Mouse (Mus musculus) kidney, embryonic 14.5 days (tissue): ENCODE data around the gene Mdh2. TPM values are rescaled to one million over a fixed set of nuclear protein-coding genes. Genes with fewer than 3 reads are reported as not detected.
A peak's percentile ranks its signal among the peaks of the same experiment; 100 is the strongest.

ENCODE experiments used
- ATAC-seq: fragments of 200-750 bp; cut with Nextera tagmentation; 2 replicates; pipeline ENCODE4 v1.8.0; 2017; ENCODE audit warnings: moderate number of reproducible peaks, mild to moderate bottlenecking, moderate TSS enrichment, moderate library complexity; ENCODE audit not compliant: low FRiP score, low TSS enrichment
- H3K27ac ChIP-seq: fragments of 300-500 bp; sonication (generic); 2 replicates; pipeline ENCODE4 v1.5.1; 2014; ENCODE audit warnings: low read depth, mild to moderate bottlenecking, low read length, moderate library complexity, mixed read lengths
- H3K27me3 ChIP-seq: fragments of 300-500 bp; sonication (generic); 2 replicates; pipeline ENCODE4 v1.6.1; 2014; ENCODE audit warnings: mild to moderate bottlenecking, low read length; ENCODE audit not compliant: control insufficient read depth, insufficient read depth
- H3K36me3 ChIP-seq: fragments of 300-500 bp; sonication (generic); 2 replicates; pipeline ENCODE4 v1.6.1; 2014; ENCODE audit warnings: low read length, mixed read lengths; ENCODE audit not compliant: control insufficient read depth, insufficient read depth
- H3K4me1 ChIP-seq: fragments of 300-500 bp; sonication (generic); 2 replicates; pipeline ENCODE4 v1.6.1; 2014; ENCODE audit warnings: low read length, mixed read lengths; ENCODE audit not compliant: control insufficient read depth, insufficient read depth
- H3K4me2 ChIP-seq: fragments of 300-500 bp; sonication (generic); replicated peaks from 2 replicates; pipeline ENCODE4 v1.6.1; 2014; ENCODE audit warnings: low read depth, mild to moderate bottlenecking, low read length
- H3K4me3 ChIP-seq: fragments of 300-500 bp; sonication (generic); 2 replicates; pipeline ENCODE4 v1.5.1; 2014; ENCODE audit warnings: mild to moderate bottlenecking, low read length
- H3K9ac ChIP-seq: fragments of 300-500 bp; sonication (generic); 2 replicates; pipeline ENCODE4 v1.6.1; 2014; ENCODE audit warnings: low read depth, mild to moderate bottlenecking, low read length, moderate library complexity
- H3K9me3 ChIP-seq: fragments of 300-500 bp; sonication (generic); 2 replicates; pipeline ENCODE4 v1.6.1; 2016; ENCODE audit warnings: low read length; ENCODE audit not compliant: control insufficient read depth
- WGBS: fragments of 180-500 bp; shearing (Covaris S2); extraction: QIAGEN DNeasy Blood & Tissue Kit; methylation state at CpG from one replicate; pipeline ENCODE4 v1.1.7; 2014; 5-methylcytosine and 5-hydroxymethylcytosine counted together
- polyA plus RNA-seq: library from polyadenylated mRNA; unstranded; fragments of >200 nt; fragmentation: Nextera tagmentation; extraction: Ambion mirVana; gene quantifications from 2 replicates; pipeline ENCODE4 v1.2.1, GENCODE M21; 2014

The Mdh2 gene
- polyA plus RNA-seq, 1 experiment from 2014 or later, result 590 TPM

DNA sequence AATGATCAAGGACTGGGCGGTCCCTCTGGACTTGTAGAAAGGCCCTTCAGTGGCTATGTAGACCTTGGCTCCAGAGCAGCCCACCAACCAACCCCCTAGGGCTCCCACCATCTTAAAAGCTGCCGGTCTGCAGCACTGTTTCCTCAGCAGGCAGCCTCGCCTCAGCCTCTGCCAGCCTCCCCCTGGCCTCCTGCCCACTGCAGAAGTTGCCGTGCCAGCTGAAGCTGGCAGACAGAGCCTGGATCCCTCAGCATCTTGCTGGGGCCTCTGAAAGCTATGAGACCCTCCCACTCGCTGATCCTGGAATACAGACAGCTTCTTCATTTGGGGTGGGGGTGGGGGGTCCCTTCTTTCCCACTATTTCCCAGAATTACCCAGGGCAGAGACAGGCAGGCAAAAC is 34.7 kb downstream of the Mdh2 start:
- Histone ChIP-seq H3K27me3 (no peaks in the 10 kb centered on the region; the same call in 1 of the 2 replicates), H3K4me3 (no peak overlapping the region), H3K36me3 (no peaks in the 10 kb centered on the region), H3K4me2 (no peak overlapping the region), H3K27ac (no peak overlapping the region), H3K9ac (no peak overlapping the region), H3K9me3 (no peaks in the 10 kb centered on the region), H3K4me1 (no peaks in the 10 kb centered on the region)
- 70% methylated on average over 5 of the region's 5 CpGs for WGBS
- ATAC-seq, result no peak

DNA sequence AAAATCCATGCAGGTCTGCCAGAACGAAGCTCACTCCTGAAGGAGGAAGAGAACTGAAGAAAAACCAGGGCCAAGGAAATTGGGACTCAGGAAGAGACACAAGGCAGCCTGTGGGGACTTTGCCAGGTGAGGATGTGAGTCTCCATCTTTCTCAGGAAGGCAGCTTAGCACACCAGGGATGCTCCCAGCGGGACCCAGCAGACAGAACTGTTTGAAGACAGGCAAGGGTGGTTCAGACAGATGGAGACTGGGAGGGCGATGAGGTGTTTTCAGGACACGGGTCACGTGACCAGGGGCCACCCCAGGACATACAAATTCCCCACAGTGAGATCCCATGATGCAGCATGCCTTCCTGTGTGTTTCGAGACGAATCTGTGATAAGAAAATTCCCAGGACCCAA is 40.2 kb downstream of the Mdh2 start:
- Histone ChIP-seq H3K27me3 (peaks cover 3% of the 10 kb centered on the region; the same call in 1 of the 2 replicates), H3K4me1 (no peaks in the 10 kb centered on the region), H3K27ac (no peak overlapping the region), H3K9me3 (no peaks in the 10 kb centered on the region), H3K4me3 (no peak overlapping the region), H3K36me3 (no peaks in the 10 kb centered on the region), H3K9ac (no peak overlapping the region), H3K4me2 (no peak overlapping the region)
- 36% methylated on average over 7 of the region's 7 CpGs for WGBS
- no peak for ATAC-seq

DNA sequence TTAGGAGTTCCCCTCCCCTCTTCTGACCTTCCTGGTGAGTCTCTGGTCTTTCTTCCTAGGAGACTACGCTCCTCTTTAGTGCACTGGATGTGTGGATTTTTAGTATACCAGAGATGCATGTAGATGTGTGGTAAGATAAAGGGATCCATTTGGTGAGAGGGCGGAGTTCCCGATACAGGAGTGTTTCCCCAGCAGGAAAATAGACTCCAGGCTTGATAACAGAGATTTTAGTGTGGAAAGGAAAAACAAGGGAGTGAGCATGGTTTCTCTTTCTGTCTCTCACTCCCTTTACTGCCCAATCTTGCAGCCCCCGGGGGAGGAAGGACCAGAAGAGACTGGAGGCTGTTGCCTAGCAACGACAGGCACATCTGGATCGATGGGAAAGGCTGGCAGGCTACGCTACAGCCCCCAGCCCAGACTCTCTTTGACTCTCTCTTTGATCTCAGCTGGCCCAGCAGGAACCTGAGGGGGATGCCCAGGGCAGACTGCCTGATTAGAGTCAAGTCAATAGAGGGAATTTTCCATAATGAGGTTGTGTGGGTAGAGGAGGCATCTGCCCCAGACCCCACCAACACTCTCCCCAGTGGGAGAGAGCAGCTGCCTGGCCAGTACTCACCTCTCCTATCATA is 44.1 kb downstream of the Mdh2 start:
- Histone ChIP-seq H3K9ac (no peak overlapping the region), H3K27me3 (0 out of 2 replicates have a peak, but pooled peaks cover 3% of the 10 kb centered on the region), H3K4me3 (no peak overlapping the region), H3K27ac (no peak overlapping the region), H3K4me1 (no peaks in the 10 kb centered on the region), H3K36me3 (no peaks in the 10 kb centered on the region), H3K9me3 (no peaks in the 10 kb centered on the region), H3K4me2 (no peak overlapping the region)
- ATAC-seq, result no peak
- WGBS, result 25% methylated on average over 7 of the region's 7 CpGs

DNA sequence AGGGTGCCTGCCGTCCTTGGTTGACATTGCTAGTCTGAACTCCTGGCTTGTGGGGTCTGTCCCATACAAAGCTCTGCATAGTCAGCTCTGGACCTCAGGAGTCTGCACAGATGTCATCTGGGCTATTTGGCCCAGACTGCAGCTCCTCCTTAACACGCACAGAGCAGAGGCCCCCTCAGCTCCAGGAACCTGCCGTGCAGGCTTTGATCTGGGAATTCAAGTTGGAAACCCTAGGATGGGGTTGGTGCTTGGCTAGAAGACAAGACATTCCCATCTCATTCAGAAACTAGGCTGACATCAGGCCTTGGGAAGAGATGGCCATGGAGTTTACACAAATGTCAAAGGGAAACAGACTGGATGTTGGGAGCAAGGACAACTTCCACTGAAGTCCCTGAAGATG is 46.2 kb downstream of the Mdh2 start:
- H3K9me3 ChIP-seq, result no peaks in the 10 kb centered on the region
- H3K36me3 ChIP-seq, result no peaks in the 10 kb centered on the region
- ATAC-seq, result no peak
- H3K4me2 ChIP-seq, result no peak overlapping the region
- no peaks in the 10 kb centered on the region for H3K4me1 ChIP-seq
- WGBS, result 39% methylated on average over 3 of the region's 3 CpGs
- H3K4me3 ChIP-seq, result no peak overlapping the region
- no peak overlapping the region for H3K27ac ChIP-seq
- no peak overlapping the region for H3K9ac ChIP-seq
- no peaks in the 10 kb centered on the region for H3K27me3 ChIP-seq

DNA sequence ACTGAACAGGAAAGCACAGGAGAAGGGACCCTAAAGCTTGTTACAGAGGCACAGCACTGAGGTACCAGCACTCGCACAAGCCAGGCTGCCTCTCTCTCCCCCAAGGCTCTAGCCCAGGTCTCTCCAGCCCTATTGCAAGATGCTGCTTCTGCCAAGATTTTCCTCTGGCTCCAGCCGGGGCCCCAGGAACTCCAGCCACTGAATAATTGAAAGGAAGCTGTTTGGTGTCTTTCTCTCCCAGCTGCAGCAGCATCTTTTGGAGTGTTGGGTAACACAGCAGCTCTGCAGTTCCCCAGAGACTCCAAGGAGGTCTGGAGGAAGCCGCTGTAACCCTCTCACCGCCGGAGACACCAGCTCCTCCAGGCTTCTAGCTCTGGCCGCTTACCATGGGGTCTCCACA is 47.9 kb downstream of the Mdh2 start:
- Histone ChIP-seq H3K9ac (no peak overlapping the region), H3K9me3 (no peaks in the 10 kb centered on the region), H3K4me3 (no peak overlapping the region), H3K27me3 (no peaks in the 10 kb centered on the region), H3K4me1 (no peaks in the 10 kb centered on the region), H3K27ac (no peak overlapping the region), H3K4me2 (no peak overlapping the region), H3K36me3 (no peaks in the 10 kb centered on the region)
- WGBS, result 40% methylated on average over 6 of the region's 6 CpGs
- no peak for ATAC-seq

DNA sequence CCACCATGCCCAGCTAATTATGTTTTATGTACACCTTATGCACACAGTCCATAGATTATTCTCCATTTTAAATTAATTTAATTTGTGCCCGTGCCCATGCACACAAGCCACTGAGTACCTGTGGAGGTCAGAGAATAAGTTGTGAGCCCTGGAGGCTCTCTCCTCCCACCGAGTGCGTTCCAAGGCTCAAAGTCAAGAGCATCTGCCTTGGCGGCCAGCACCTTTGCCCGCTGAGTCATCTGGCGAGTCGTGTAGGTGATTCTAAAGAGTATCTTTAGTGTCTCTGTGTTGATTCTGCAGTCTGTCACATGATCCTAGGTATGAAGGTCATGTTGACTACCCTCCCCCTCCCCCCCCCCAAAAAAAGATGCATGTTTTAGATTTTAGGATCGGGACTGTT is 51.1 kb downstream of the Mdh2 start:
- H3K4me3 ChIP-seq, result no peak overlapping the region
- no peaks in the 10 kb centered on the region for H3K36me3 ChIP-seq
- no peak for ATAC-seq
- no peaks in the 10 kb centered on the region for H3K4me1 ChIP-seq
- H3K27me3 ChIP-seq, result no peaks in the 10 kb centered on the region
- H3K9me3 ChIP-seq, result no peaks in the 10 kb centered on the region
- no peak overlapping the region for H3K9ac ChIP-seq
- no peak overlapping the region for H3K27ac ChIP-seq
- WGBS, result 81% methylated on average over 8 of the region's 8 CpGs
- H3K4me2 ChIP-seq, result no peak overlapping the region

DNA sequence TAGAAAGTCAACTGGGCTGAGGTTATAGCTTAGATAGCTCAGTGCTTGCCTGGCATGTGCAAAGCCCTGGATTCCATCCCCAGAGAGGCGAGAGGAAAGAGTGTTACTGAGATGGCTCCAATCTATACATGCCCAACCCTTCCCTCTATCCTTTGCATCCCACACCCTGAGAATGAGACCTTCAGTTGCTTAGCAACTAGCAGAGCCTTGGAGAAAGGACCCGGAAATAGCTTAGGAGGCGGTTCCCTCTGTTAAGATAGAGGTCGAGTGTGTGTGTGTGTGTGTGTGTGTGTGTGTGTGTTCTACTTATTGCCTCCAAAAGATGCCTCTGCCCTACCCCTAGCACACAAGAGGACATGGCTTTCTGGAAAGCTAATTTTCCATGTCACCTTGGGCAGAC is 54.4 kb downstream of the Mdh2 start:
- Histone ChIP-seq H3K27ac (no peak overlapping the region), H3K4me2 (no peak overlapping the region), H3K9me3 (no peaks in the 10 kb centered on the region), H3K4me3 (no peak overlapping the region), H3K4me1 (0 out of 2 replicates have a peak, but pooled peaks cover 5% of the 10 kb centered on the region), H3K27me3 (no peaks in the 10 kb centered on the region), H3K9ac (no peak overlapping the region), H3K36me3 (no peaks in the 10 kb centered on the region)
- no peak for ATAC-seq
- 39% methylated on average over 4 of the region's 4 CpGs for WGBS

DNA sequence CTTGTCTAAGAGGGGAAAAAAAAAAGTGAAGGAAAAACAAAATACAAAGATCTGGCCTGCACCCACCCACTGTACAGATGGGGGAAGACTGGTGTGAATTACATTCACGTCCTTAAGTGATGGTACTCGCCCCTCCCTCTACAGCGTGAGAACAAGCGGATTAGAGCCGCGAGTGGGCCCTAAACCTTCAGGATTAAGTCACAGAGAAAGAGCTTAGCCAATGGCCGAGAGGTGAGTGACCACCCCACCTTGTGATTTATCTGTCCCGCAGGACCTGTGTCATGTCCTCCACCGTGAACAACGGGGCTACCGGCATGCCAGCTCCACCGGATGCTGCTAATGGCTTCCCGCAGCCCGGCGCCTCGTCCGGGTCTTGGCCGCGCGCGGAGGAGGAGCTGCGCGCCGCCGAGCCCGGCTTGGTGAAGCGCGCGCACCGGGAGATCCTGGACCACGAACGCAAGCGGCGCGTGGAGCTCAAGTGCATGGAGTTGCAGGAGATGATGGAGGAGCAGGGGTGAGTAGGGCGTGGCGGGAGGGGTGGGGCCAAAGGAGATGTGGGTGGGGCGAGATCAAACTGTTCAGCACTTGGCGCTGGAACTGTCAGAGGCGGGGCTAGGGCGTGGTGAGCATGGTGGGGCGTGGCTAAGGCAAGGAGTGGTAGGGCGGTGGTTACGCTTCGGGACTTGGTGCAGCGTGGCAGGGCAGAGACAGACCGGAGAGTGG is 56.6 kb downstream of the Mdh2 start:
- 0 out of 2 replicates have a peak, but pooled peaks cover 5% of the 10 kb centered on the region for H3K4me1 ChIP-seq
- under 1% methylated on average over 47 of the region's 47 CpGs for WGBS
- ATAC-seq, result peak; percentile 94
- peak overlapping the region; percentile 42; the same call in 1 of the 2 replicates for H3K27ac ChIP-seq
- no peaks in the 10 kb centered on the region for H3K27me3 ChIP-seq
- peak overlapping the region; percentile 52 for H3K4me3 ChIP-seq
- H3K9ac ChIP-seq, result peak overlapping the region; percentile 34; the same call in 1 of the 2 replicates
- H3K4me2 ChIP-seq, result peak overlapping the region; percentile 92
- H3K9me3 ChIP-seq, result no peaks in the 10 kb centered on the region
- no peaks in the 10 kb centered on the region for H3K36me3 ChIP-seq

DNA sequence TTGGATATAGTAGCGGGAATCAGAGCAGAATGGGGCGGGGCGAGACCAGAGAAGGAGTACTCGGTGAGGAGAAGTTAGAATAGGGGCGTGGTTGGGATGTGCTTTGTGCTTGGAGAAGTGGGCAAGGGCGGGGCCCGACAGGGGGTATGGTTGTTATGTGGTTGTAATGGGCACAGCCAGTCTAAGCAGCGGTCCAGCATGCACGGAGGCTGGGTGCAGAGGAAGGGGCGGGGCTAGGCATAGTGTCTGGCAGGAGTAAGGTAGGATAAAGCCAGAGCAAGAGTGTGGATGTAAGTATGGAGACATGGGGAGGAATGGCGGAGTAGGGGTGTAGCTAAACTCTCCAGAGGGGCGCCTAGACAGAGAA is 57.2 kb downstream of the Mdh2 start:
- ATAC-seq, result peak; percentile 77
- Histone ChIP-seq H3K4me1 (0 out of 2 replicates have a peak, but pooled peaks cover 5% of the 10 kb centered on the region), H3K27ac (no peak overlapping the region), H3K27me3 (no peaks in the 10 kb centered on the region), H3K4me3 (peak overlapping the region; percentile 52), H3K4me2 (peak overlapping the region; percentile 92), H3K9ac (no peak overlapping the region), H3K36me3 (no peaks in the 10 kb centered on the region), H3K9me3 (no peaks in the 10 kb centered on the region)
- 2% methylated on average over 12 of the region's 12 CpGs for WGBS
